Mouse (Mus musculus) midbrain, embryonic 12.5 days (tissue): Measurements from ENCODE around the gene Zscan2. TPM values are rescaled to one million over a fixed set of nuclear protein-coding genes. Genes with fewer than 3 reads are reported as not detected.

Source experiments
- ATAC-seq: fragments of 200-750 bp; cut with Nextera tagmentation; 2 replicates; pipeline ENCODE4 v1.8.0; 2017; ENCODE audit warnings: low read depth, moderate TSS enrichment, moderate library complexity; ENCODE audit not compliant: low FRiP score
- H3K27ac ChIP-seq: fragments of 300-500 bp; sonication (generic); replicated peaks from 2 replicates; pipeline ENCODE4 v1.5.1; 2016; ENCODE audit warnings: mild to moderate bottlenecking
- H3K27me3 ChIP-seq: fragments of 300-500 bp; sonication (generic); 2 replicates; pipeline ENCODE4 v1.6.1; 2016; ENCODE audit warnings: mild to moderate bottlenecking
- H3K36me3 ChIP-seq: fragments of 300-500 bp; sonication (generic); 2 replicates; pipeline ENCODE4 v1.6.1; 2016
- H3K4me1 ChIP-seq: fragments of 300-500 bp; sonication (generic); 2 replicates; pipeline ENCODE4 v1.6.1; 2016
- H3K4me2 ChIP-seq: fragments of 300-500 bp; sonication (generic); replicated peaks from 2 replicates; pipeline ENCODE4 v1.6.1; 2016; ENCODE audit warnings: mild to moderate bottlenecking, moderate library complexity
- H3K4me3 ChIP-seq: fragments of 300-500 bp; sonication (generic); 2 replicates; pipeline ENCODE4 v1.5.1; 2016; ENCODE audit warnings: mild to moderate bottlenecking
- H3K9ac ChIP-seq: fragments of 300-500 bp; sonication (generic); replicated peaks from 2 replicates; pipeline ENCODE4 v1.6.1; 2016; ENCODE audit warnings: mild to moderate bottlenecking, moderate library complexity
- H3K9me3 ChIP-seq: fragments of 300-500 bp; sonication (generic); 2 replicates; pipeline ENCODE4 v1.6.1; 2016; ENCODE audit warnings: mild to moderate bottlenecking
- WGBS: fragments of 180-500 bp; shearing (Covaris S2); methylation state at CpG from one replicate; pipeline ENCODE4 v1.1.7; 2016; 5-methylcytosine and 5-hydroxymethylcytosine counted together
- polyA plus RNA-seq: library from polyadenylated mRNA; unstranded; fragments of >200 nt; fragmentation: Nextera tagmentation; extraction: Ambion mirVana; gene quantifications from 2 replicates; pipeline ENCODE4 v1.2.1, GENCODE M21; 2016

Gene Zscan2
- polyA plus RNA-seq, 1 experiment from 2014 or later: 4.1 TPM

DNA sequence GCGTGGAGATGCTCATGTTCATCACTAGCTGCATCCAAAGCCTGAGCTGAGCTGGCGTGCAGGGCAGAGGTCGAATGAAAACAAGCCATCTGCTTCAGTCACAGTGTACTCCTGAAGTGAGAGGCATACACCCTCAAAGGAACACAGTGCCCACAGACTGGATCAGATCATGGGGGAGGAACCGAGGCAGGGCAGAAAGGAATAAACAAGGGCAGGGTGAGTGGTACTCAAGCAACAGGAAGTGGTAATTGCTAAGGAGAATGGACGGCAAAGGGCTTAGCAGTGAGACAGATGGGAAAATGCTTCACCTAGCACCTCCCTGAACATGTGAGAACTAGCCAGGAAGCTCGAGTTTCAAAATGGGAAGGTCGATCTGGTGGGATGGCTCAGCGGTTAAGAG lies 51.8 kb downstream of the Zscan2 start:
- H3K27me3 ChIP-seq: no peaks in the 10 kb centered on the region
- no peak overlapping the region for H3K4me3 ChIP-seq
- H3K9ac ChIP-seq: no peak overlapping the region
- no peak overlapping the region for H3K4me2 ChIP-seq
- no peak for ATAC-seq
- no peaks in the 10 kb centered on the region for H3K4me1 ChIP-seq
- no peaks in the 10 kb centered on the region for H3K9me3 ChIP-seq
- H3K27ac ChIP-seq: no peak overlapping the region
- 89% methylated on average over 8 of the region's 8 CpGs for WGBS
- peaks cover 67% of the 10 kb centered on the region for H3K36me3 ChIP-seq

DNA sequence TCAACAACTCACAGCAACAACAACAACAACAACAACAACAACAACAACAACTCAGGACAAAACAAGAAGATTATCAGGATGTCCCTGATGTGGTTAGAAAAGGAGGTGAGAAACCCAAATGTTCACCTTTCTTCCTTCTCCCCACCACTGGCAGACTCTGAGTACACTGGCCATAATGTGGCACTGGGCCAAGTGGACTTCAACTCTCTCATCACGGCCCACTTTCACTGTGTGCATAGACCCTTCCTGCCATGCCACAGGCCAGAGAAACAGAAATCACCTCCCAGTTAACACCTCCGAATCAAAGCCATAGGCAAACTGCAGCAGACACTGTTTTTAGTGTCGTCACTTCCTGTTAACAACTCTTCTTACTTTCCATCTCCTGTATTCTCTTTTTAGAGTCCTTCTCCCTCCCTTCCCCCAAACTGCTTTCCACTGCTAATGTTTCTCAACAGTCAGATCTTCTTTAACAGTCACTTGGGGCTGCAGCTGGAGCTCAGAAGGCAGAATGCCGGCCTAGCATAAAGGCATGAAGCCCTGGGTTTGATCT lies 57.3 kb downstream of the Zscan2 start:
- 93% methylated on average over 4 of the region's 4 CpGs for WGBS
- Histone ChIP-seq H3K4me1 (no peaks in the 10 kb centered on the region), H3K4me2 (no peak overlapping the region), H3K9ac (no peak overlapping the region), H3K9me3 (no peaks in the 10 kb centered on the region), H3K4me3 (no peak overlapping the region), H3K36me3 (peaks cover 76% of the 10 kb centered on the region), H3K27ac (no peak overlapping the region), H3K27me3 (no peaks in the 10 kb centered on the region)
- no peak for ATAC-seq

DNA sequence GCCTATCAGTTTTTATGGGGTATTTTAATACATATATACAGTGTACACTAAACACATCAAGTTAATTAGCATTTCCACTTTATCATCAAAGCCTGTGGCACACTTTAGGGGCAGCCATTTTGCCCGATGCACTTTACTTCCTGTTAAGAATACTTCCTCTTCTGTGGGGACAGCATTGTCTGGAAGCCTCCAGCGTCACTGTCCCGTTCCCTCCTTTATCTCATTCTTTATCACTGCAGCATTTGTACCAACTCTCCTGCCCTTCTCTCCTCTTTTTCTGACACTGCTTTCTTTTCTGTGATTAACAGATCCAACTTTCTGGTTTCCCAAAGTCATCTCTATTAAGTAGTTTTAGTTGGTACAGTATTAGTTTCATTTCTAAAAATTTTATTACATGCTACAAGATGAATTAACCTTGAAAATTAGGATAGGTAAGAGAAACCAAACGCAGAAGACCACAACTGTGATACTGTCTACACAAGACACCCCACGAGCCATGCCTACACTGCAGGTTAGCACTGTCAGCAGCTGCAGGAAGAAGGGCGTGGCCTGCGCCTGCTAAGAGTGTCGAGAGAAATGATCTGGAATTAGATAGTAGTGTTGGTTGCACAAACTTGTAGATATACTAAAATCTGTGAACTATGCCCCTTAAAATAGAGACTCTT lies 58.4 kb downstream of the Zscan2 start:
- H3K27ac ChIP-seq: no peak overlapping the region
- no peak overlapping the region for H3K4me2 ChIP-seq
- H3K27me3 ChIP-seq: no peaks in the 10 kb centered on the region
- no peaks in the 10 kb centered on the region for H3K4me1 ChIP-seq
- H3K4me3 ChIP-seq: no peak overlapping the region
- WGBS: 84% methylated on average over 8 of the region's 8 CpGs
- peaks cover 72% of the 10 kb centered on the region for H3K36me3 ChIP-seq
- ATAC-seq: no peak
- no peaks in the 10 kb centered on the region for H3K9me3 ChIP-seq
- H3K9ac ChIP-seq: no peak overlapping the region

DNA sequence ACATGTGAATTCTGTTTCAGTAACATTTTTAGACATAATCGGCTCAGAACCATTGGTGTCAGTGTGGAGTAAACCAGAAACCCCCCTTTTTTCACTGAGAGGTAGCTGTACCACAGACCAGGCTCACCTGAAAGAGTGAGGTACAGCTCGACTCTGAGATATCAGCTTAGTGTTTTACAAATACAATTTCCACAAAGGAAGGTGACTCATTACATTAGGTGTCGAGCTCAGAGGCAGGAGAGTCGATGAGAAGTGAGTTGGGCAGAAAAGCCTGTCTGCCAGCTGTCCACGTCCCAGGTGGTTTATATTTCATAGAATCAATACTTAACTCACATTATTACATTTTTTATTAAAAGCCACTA lies 58.9 kb downstream of the Zscan2 start:
- 88% methylated on average over 5 of the region's 5 CpGs for WGBS
- Histone ChIP-seq H3K4me1 (no peaks in the 10 kb centered on the region), H3K27me3 (no peaks in the 10 kb centered on the region), H3K4me2 (no peak overlapping the region), H3K36me3 (peaks cover 75% of the 10 kb centered on the region), H3K9ac (no peak overlapping the region), H3K9me3 (no peaks in the 10 kb centered on the region), H3K4me3 (no peak overlapping the region), H3K27ac (no peak overlapping the region)
- ATAC-seq: no peak

DNA sequence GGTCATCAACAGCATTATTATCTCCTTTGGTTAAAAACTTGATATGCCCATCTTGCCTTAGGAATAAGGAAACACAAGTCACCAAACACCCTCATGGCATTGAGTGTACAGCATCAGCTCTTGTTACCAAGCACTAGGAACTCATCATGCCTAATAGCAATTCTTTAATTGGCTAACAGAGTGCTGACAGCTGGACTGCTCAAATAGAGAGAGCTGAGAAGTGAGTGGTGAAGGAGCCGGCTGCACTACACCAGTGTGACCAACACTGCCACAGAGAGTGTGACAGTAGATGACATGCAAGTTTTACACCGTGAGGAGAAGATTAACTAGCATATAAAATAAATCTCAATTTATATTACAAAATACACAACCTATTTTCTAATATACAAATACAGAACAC lies 62.4 kb downstream of the Zscan2 start:
- 95% methylated on average over 2 of the region's 2 CpGs for WGBS
- no peak overlapping the region for H3K27ac ChIP-seq

More for the DNA sequence above, 62.4 kb downstream of the Zscan2 start:
- Histone ChIP-seq H3K27me3 (no peaks in the 10 kb centered on the region), H3K4me3 (no peak overlapping the region), H3K4me1 (no peaks in the 10 kb centered on the region), H3K36me3 (peaks cover 68% of the 10 kb centered on the region), H3K4me2 (no peak overlapping the region), H3K9ac (no peak overlapping the region), H3K9me3 (no peaks in the 10 kb centered on the region)
- no peak for ATAC-seq

Other genes with a start within 250 kb of the Zscan2 start
- gene Crtc3, start 172.0 kb upstream of the Zscan2 start, polyA plus RNA-seq: 12.6 and 13.7 TPM in 2 replicates
- gene Iqgap1, start 34.9 kb upstream of the Zscan2 start, polyA plus RNA-seq: 30.5 and 33.7 TPM in 2 replicates
- 43.3 and 44.7 TPM in 2 replicates for gene Wdr73, start 40.3 kb downstream of the Zscan2 start, polyA plus RNA-seq
- 5.7 and 6.2 TPM in 2 replicates for gene Nmb, start 44.2 kb downstream of the Zscan2 start, polyA plus RNA-seq
- 164 and 172 TPM in 2 replicates for gene Sec11a, start 86.9 kb downstream of the Zscan2 start, polyA plus RNA-seq
- gene Zfp592, start 132.8 kb downstream of the Zscan2 start, polyA plus RNA-seq: 12.4 and 13.8 TPM in 2 replicates
- gene Alpk3, start 196.7 kb downstream of the Zscan2 start, polyA plus RNA-seq: 0.05 TPM in 2 replicates